Mouse (Mus musculus): ENCODE data around the gene Acss1.

Acss1 gene

GRCm38 (mm10) chr2:150637702-150638369 lies 30.5 kb downstream of the Acss1 start:
- no peak for DNase-seq

DNA sequence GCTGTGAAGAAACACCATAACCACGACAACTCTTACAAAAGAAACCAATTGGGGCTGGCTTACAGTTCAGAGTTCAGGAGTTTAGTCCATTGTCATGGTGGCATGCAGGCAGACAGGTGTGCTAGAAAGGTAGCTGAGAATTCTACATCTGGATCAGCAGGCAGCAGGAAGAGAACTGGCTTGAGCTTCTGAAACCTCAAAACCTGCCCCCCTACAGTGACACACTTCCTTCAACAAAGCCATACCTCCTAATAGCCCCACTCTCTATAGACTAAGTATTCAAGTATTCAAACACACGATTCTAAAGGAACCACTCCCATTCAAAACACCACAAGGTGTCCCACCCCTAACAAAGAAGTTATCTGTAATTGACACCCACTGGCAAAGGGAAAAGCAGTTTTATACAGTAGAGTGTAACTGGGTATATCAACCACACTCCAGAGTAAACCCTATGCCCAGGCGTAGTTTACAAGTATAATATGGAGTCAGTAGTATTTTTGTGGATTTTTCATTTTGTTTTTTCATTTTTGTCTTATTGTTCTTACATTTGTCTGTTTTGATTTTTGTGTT lies 32.3 kb downstream of the Acss1 start:
- no peak for DNase-seq

DNA sequence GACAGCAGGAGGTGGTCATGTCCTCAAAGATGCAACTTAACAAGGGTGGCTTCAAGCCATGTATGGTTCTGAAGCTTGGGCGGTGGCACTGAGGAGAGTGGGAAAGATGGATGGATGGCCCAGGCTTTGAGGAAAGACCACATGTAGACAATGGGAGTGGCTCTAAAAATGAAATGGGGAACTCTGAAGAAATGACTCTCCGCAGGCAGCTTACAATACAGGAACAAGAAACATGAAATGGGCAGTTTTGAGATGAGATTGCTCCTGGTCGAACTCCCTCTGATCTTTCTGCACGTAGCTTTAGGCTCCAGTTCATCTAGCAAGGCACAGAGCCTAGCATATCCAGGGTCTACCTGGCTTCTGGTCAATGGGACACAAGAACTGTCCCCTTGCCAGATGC lies 39.0 kb downstream of the Acss1 start:
- no peak for DNase-seq

GRCm38 (mm10) chr2:150627140-150627539 lies 41.2 kb downstream of the Acss1 start:
- DNase-seq = no peak

DNA sequence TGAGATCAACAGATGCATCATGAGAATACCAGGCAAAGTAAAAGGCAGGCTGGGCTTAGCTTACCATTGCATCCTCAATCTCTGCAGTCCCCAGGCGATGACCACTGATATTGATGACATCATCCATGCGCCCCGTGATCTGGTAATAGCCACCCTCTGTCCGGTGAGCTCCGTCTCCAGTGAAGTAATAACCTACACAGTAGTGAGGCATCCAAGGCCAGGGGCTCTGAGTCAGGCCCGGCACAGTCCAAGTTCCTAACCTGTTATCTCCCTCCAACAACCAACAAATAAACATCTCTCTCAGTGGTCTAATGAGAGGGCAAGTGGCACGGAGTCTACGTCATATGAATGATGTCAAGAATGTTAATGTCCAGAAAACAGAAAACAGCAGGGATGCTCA lies 43.4 kb downstream of the Acss1 start:
- no peak for DNase-seq

DNA sequence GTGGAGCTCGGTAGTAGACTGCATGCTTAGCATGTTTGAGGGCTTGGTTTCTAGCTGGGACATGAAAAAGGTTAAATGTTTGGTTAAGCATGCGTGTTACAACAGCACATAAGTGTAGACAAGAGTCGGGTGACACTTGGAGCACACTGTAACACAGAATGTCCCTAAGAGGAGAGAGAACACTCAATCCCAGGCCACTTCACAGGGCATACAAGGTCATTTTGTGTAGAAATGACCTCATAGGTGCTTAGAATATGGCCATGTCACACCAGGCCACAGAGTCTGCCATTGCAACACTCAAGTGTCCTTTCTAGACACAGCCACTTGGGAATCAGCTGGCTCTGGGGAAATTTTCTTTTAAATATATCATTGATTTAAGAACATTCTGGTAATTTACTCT lies 44.3 kb downstream of the Acss1 start:
- no peak for DNase-seq

- no peak for DNase-seq
Measured at GRCm38 (mm10) chr2:150621698-150622097, 46.6 kb downstream of the Acss1 start.

- no peak for DNase-seq
Measured at GRCm38 (mm10) chr2:150610097-150610496, 58.2 kb downstream of the Acss1 start.

GRCm38 (mm10) chr2:150608872-150609560 lies 59.3 kb downstream of the Acss1 start:
- DNase-seq = peak in 1 of 2 experiments; percentile 50

DNA sequence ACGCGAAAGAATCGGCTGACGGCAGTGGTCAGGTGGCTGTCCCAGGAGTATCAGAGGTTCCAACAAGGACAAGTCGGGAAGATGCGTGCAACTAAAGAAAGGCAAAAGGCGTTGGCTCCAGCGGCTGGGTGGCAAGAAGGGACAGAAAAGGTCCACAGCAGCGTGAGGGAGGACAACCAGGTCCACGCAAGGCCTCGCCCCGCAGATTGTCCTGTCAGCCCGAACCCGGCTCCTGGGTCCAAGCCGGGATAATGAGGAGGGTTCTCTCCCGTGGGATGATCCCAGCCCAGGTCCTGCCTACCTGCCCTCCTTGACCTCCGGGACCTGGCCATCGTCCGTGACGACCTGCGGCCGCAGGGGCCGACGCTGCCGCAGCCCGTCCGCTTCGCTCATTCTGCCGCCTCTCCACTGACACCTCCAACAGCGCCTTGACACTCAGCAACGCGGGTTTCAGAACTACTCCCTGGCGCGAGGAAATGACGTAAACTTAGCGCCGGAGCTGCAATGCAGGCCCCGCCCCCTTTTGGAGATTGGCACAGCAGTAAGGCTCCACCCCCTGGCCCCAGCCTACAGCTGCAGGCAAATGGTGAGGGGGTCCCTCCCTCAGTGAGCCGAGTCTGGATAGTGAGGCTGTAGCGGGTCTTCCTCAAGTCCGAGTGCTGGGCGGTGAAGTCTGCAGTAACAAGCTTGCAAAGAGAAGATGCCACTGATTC lies 60.1 kb downstream of the Acss1 start, which contains the start of gene Apmap:
Gene Apmap, minus strand, starts transcription at position 481 of the 713 bp plus-strand sequence.
- DNase-seq = peak; percentile 88 to 95

DNA sequence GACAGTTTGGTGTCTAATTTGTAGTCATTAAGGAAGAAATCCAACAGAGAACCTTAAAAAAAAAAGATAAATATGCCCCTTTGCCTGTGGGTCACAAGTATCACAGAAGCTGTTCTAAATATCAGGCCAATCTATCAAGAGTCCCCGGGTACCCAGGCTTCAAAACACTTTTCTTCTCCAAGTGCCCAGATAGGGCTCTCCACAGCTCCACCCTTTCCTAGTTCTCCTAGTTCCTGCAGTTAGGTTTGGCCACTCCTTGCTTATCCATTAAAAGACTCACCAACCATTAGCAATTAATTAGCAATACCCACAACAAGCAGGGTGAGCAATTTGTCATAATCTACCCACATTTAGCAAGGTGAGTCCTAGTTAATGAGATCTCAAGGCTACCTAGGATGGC lies 61.2 kb downstream of the Acss1 start:
- DNase-seq = no peak

DNA sequence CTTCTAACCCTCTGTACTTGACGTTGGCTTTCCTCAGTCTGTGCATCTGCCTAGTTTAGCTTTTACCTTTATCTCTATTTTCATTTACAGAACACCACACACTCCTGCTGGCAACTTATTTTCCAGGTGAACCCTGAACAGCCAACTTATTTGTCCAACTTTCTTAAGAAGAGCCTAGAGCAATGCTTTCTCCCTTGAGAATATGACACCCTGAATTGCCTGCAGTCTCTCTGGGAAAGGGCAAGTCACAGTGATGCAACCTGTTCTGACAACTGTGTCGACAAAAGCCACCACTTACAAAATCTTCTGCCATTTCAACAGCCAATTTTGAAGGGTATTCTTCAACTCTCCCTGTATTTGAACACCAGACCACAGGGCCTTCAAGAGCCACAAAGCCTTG lies 63.5 kb downstream of the Acss1 start:
- no peak for DNase-seq

- DNase-seq = no peak
Measured at GRCm38 (mm10) chr2:150602166-150602565, 66.1 kb downstream of the Acss1 start.

GRCm38 (mm10) chr2:150600263-150600662 lies 68.0 kb downstream of the Acss1 start:
- DNase-seq = no peak

DNA sequence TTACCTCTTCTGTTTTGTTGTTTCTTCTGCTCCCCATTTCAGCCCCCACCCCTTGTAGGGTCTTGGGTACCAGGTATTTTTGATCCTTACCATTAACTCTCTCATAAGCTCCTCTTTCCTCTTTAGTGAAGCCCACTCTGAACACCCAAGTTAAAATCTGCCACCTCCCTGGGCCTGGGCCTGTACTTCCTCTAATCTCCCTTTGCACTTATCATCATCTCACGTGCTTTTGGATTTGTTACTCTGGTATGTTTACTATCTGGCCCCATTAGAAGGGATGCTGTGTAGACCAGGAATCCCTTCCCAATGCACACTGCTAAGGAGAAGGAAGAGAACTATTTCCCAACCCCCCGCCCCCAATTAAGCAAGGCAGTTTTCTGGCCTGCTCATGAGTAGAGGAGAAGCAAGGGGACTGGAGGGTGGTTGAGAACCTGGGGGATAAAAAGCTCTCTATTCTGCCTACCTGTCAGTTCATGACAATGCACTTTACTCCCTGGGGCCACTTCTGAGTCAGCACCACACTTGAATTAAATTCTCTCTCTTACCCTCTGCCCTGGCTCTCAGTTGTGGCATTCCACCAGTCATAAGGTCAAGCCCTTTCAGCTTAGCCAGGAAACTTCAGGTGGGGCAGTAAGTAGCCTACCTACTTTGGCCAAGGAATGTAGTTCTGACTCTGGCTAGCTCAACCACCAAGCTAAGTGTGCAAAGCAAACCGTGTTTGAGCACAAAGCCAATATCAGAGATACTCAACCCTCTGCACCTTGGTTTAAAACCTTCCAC lies 72.7 kb downstream of the Acss1 start:
- no peak for DNase-seq

DNA sequence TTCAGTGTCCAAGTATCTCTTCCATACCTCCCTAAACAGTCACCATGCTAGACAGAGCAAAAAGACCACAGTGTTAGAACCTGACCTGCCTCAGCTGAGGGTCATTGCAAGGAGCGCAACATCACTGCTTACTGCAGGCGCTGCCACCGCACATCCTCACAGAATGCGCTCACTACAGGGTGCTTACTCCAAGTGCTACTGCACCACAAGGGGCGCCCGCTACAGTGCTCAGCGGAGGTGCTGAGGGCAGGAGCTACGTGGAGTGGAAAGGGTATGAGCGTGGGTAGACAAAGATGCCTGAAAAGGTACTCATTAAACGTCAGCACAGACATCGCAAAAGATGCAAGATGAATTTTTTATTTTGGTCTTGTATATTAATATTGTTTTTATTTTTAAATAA lies 79.2 kb downstream of the Acss1 start:
- DNase-seq = no peak

GRCm38 (mm10) chr2:150579628-150580027 lies 88.7 kb downstream of the Acss1 start:
- no peak for DNase-seq

- no peak for DNase-seq
Measured at GRCm38 (mm10) chr2:150578603-150579002, 89.7 kb downstream of the Acss1 start.

GRCm38 (mm10) chr2:150576256-150576655 lies 92.0 kb downstream of the Acss1 start:
- no peak for DNase-seq

DNA sequence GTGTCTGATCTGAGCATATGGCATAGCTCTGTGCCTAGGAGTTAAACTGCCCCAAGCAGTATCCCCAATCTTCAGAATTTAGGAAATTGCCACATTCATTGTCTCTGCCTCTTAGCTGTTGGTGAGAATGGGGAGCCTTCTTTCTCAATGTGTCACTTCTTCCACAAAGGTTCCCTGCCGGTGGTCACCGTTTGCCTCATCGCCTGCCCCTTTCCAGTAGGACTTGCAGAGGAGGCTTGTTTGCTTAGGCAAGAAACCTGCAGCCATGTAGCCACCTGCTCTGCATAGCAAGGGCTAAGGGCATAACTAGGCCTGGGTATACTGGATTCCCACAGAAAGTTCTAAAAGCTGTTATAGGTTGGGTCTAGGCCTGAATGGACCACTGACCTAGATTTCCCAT lies 95.8 kb downstream of the Acss1 start:
- DNase-seq = no peak

DNA sequence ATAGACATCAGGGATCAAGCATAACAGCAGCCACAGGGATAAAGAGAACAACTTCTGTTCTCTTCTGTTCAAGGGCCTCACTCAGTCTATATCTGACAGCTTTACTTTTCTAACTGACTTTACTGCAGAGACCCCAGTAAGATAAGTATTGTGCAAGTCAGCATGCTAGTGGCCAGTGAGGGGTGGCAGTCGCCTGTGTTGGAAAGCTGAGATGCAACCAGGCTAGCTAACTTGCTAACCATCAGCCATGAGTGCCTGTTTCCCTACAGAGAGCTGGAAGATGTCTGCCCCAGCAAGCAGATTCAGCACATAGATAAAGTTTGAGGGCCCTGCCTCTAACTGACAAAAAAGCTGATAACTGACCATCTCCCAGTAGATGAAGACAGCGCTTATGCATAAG lies 97.5 kb downstream of the Acss1 start:
- no peak for DNase-seq

GRCm38 (mm10) chr2:150569847-150570590 lies 98.3 kb downstream of the Acss1 start, which contains the start of gene Cst7:
Gene Cst7 (plus strand): TSS chr2:150570415.
- peak in 1 of 2 experiments; percentile 10 for DNase-seq

All from spleen, adult 18-20 months (tissue).